Mouse (Mus musculus) kidney, postnatal 0 days (tissue): ENCODE data around the gene Rps12. TPM values are rescaled to one million over a fixed set of nuclear protein-coding genes. Genes with fewer than 3 reads are reported as not detected.
A peak's percentile ranks its signal among the peaks of the same experiment; 100 is the strongest.
"Not testable (repeated sequence)": the region's sequence is repeated elsewhere in the genome, so short reads cannot be mapped to it uniquely, and the experiment has no call there.

Experiments
- ATAC-seq: fragments of 200-750 bp; cut with Nextera tagmentation; replicated peaks from 2 replicates; pipeline ENCODE4 v1.8.0; 2017; ENCODE audit warnings: low read depth, moderate number of reproducible peaks, moderate TSS enrichment, moderate library complexity; ENCODE audit not compliant: low FRiP score
- DNase-seq: peaks from one replicate; pipeline ENCODE4 v3.0.0-alpha.2; 2016; ENCODE audit warnings: low spot score
- H3K27ac ChIP-seq: fragments of 300-500 bp; sonication (generic); 2 replicates; pipeline ENCODE4 v1.5.1; 2014; ENCODE audit warnings: mild to moderate bottlenecking
- H3K27me3 ChIP-seq: fragments of 300-500 bp; sonication (generic); 2 replicates; pipeline ENCODE4 v1.6.1; 2014; ENCODE audit warnings: low read length, mixed read lengths; ENCODE audit not compliant: insufficient read depth
- H3K36me3 ChIP-seq: fragments of 300-500 bp; sonication (generic); 2 replicates; pipeline ENCODE4 v1.6.1; 2014; ENCODE audit warnings: low read length, mixed read lengths; ENCODE audit not compliant: insufficient read depth
- H3K4me1 ChIP-seq: fragments of 300-500 bp; sonication (generic); replicated peaks from 2 replicates; pipeline ENCODE4 v1.6.1; 2014; ENCODE audit warnings: antibody characterized with exemption, low read length, mixed read lengths; ENCODE audit not compliant: insufficient read depth
- H3K4me2 ChIP-seq: fragments of 300-500 bp; sonication (generic); 2 replicates; pipeline ENCODE4 v1.6.1; 2014; ENCODE audit warnings: mild to moderate bottlenecking, low read length, moderate library complexity, mixed read lengths
- H3K4me3 ChIP-seq: fragments of 300-500 bp; sonication (generic); replicated peaks from 2 replicates; pipeline ENCODE4 v1.5.1; 2014; ENCODE audit warnings: low read depth, low read length
- H3K9ac ChIP-seq: fragments of 300-500 bp; sonication (generic); 2 replicates; pipeline ENCODE4 v1.6.1; 2014; ENCODE audit warnings: low read depth, low read length
- H3K9me3 ChIP-seq: fragments of 300-500 bp; sonication (generic); replicated peaks from 2 replicates; pipeline ENCODE4 v1.6.1; 2016; ENCODE audit warnings: low read length, inconsistent platforms, mixed read lengths
- CTCF ChIP-seq: IDR thresholded peaks from 2 replicates; pipeline ENCODE4 v1.5.1; 2016; ENCODE audit warnings: antibody characterized with exemption, low read depth, mild to moderate bottlenecking, moderate library complexity
- WGBS: fragments of 180-500 bp; shearing (Covaris S2); extraction: QIAGEN DNeasy Blood & Tissue Kit; methylation state at CpG from one replicate; pipeline ENCODE4 v1.1.7; 2014; 5-methylcytosine and 5-hydroxymethylcytosine counted together
- polyA plus RNA-seq: library from polyadenylated mRNA; unstranded; fragments of >200 nt; fragmentation: Nextera tagmentation; extraction: Ambion mirVana; gene quantifications from 2 replicates; pipeline ENCODE4 v1.2.1, GENCODE M21; 2015

Rps12 gene
- polyA plus RNA-seq, 1 experiment from 2014 or later, result 241 TPM

- Histone ChIP-seq H3K9me3 (no peaks in the 10 kb centered on the region), H3K4me3 (no peak overlapping the region), H3K27me3 (no peaks in the 10 kb centered on the region), H3K4me2 (no peak overlapping the region), H3K36me3 (peaks cover 25% of the 10 kb centered on the region), H3K9ac (no peak overlapping the region), H3K27ac (no peak overlapping the region), H3K4me1 (no peaks in the 10 kb centered on the region; the same call in 1 of the 2 replicates)
- WGBS, result 29% methylated on average over 3 of the region's 3 CpGs
- no peak for TF ChIP-seq CTCF
- ATAC-seq (no peak), DNase-seq (no peak)
Measured at GRCm38 (mm10) chr10:23799933-23800332, 12.9 kb upstream of the Rps12 start.

- Histone ChIP-seq H3K27ac (no peak overlapping the region), H3K9me3 (no peaks in the 10 kb centered on the region), H3K27me3 (no peaks in the 10 kb centered on the region), H3K36me3 (peaks cover 18% of the 10 kb centered on the region; the same call in 1 of the 2 replicates), H3K4me2 (peak overlapping the region; percentile 34), H3K4me3 (no peak overlapping the region), H3K9ac (no peak overlapping the region), H3K4me1 (no peaks in the 10 kb centered on the region; the same call in 1 of the 2 replicates)
- DNase-seq (no peak), ATAC-seq (peak; percentile 72; the same call in 1 of the 2 replicates)
- 83% methylated on average over 1 of the region's 1 CpGs for WGBS
- no peak for TF ChIP-seq CTCF
Measured at GRCm38 (mm10) chr10:23798142-23798541, 11.1 kb upstream of the Rps12 start.

- Histone ChIP-seq H3K4me3 (peak overlapping the region; percentile 78), H3K9me3 (no peaks in the 10 kb centered on the region), H3K9ac (peak overlapping the region; percentile 88), H3K27me3 (no peaks in the 10 kb centered on the region), H3K4me2 (peak overlapping the region; percentile 91), H3K36me3 (peaks cover 17% of the 10 kb centered on the region; the same call in 1 of the 2 replicates), H3K4me1 (no peaks in the 10 kb centered on the region; the same call in 1 of the 2 replicates), H3K27ac (no peak overlapping the region)
- WGBS, result 5% methylated on average over 3 of the region's 3 CpGs
- TF ChIP-seq CTCF, result no peak
- ATAC-seq, result no peak
- no peak for DNase-seq
Measured at GRCm38 (mm10) chr10:23797606-23798005, 10.5 kb upstream of the Rps12 start.

- ATAC-seq (peak; percentile 48), DNase-seq (peak; percentile 47)
- Histone ChIP-seq H3K27me3 (no peaks in the 10 kb centered on the region), H3K9me3 (no peaks in the 10 kb centered on the region), H3K27ac (peak within 1 kb of the TSS; percentile 78), H3K9ac (peak within 1 kb of the TSS; percentile 88), H3K4me2 (peak within 1 kb of the TSS; percentile 91), H3K4me1 (no peaks in the 10 kb centered on the region; the same call in 1 of the 2 replicates), H3K36me3 (peaks cover 10% of the 10 kb centered on the region; the same call in 1 of the 2 replicates), H3K4me3 (peak within 1 kb of the TSS; percentile 78)
- TF ChIP-seq CTCF, result no peak
- WGBS, result 5% methylated on average over 43 of the region's 43 CpGs
Measured at GRCm38 (mm10) chr10:23796551-23797503, 9.8 kb upstream of the Rps12 start, which contains the start of gene Slc18b1. TSS of gene Slc18b1 (plus strand) at chr10:23796986.

- peak overlapping the region; percentile 91 for H3K4me2 ChIP-seq
- DNase-seq (no peak), ATAC-seq (no peak)
- H3K9ac ChIP-seq, result peak overlapping the region; percentile 88; the same call in 1 of the 2 replicates
- H3K4me1 ChIP-seq, result no peaks in the 10 kb centered on the region; the same call in 1 of the 2 replicates
- no peak for TF ChIP-seq CTCF
- 0 out of 2 replicates have a peak, but pooled peaks cover 2% of the 10 kb centered on the region for H3K36me3 ChIP-seq
- 64% methylated on average over 9 of the region's 9 CpGs for WGBS
- no peaks in the 10 kb centered on the region for H3K27me3 ChIP-seq
- peak overlapping the region; percentile 78 for H3K4me3 ChIP-seq
- H3K9me3 ChIP-seq, result no peaks in the 10 kb centered on the region
- no peak overlapping the region; the same call in 1 of the 2 replicates for H3K27ac ChIP-seq
Measured at GRCm38 (mm10) chr10:23795871-23796520, 8.9 kb upstream of the Rps12 start.

- Histone ChIP-seq H3K27ac (peak overlapping the region; percentile 89), H3K36me3 (peaks cover 12% of the 10 kb centered on the region; the same call in 1 of the 2 replicates), H3K4me3 (peak overlapping the region; percentile 66), H3K4me2 (peak overlapping the region; percentile 74), H3K9ac (peak overlapping the region; percentile 66), H3K9me3 (no peaks in the 10 kb centered on the region), H3K27me3 (no peaks in the 10 kb centered on the region), H3K4me1 (peaks cover 15% of the 10 kb centered on the region)
- no peak for TF ChIP-seq CTCF
- ATAC-seq (no peak), DNase-seq (no peak)
- 7% methylated on average over 8 of the region's 8 CpGs for WGBS
Measured at GRCm38 (mm10) chr10:23788056-23788600, 1.1 kb upstream of the Rps12 start.

- H3K9ac ChIP-seq, result peak overlapping the region; percentile 83
- peaks cover 14% of the 10 kb centered on the region; the same call in 1 of the 2 replicates for H3K36me3 ChIP-seq
- ATAC-seq, result peak; percentile 18
- WGBS, result under 1% methylated on average over 23 of the region's 23 CpGs
- H3K27me3 ChIP-seq, DNase-seq, H3K9me3 ChIP-seq: not testable (repeated sequence)
- H3K4me3 ChIP-seq, result peak overlapping the region; percentile 66
- H3K27ac ChIP-seq, result peak overlapping the region; percentile 62
- H3K4me2 ChIP-seq, result peak overlapping the region; percentile 81
- peaks cover 15% of the 10 kb centered on the region for H3K4me1 ChIP-seq
Measured at GRCm38 (mm10) chr10:23786631-23787038, 440 bp downstream of the Rps12 start.
